Mouse (Mus musculus): ENCODE measurements around the gene Rpl23. TPM values are rescaled to one million over a fixed set of nuclear protein-coding genes. Genes with fewer than 3 reads are reported as not detected.
A peak's percentile ranks its signal among the peaks of the same experiment; 100 is the strongest.

Rpl23 gene
- polyA plus RNA-seq (2015; fragmentation: Nextera tagmentation; extraction: Ambion mirVana), result 466 and 491 TPM in 2 replicates

DNA sequence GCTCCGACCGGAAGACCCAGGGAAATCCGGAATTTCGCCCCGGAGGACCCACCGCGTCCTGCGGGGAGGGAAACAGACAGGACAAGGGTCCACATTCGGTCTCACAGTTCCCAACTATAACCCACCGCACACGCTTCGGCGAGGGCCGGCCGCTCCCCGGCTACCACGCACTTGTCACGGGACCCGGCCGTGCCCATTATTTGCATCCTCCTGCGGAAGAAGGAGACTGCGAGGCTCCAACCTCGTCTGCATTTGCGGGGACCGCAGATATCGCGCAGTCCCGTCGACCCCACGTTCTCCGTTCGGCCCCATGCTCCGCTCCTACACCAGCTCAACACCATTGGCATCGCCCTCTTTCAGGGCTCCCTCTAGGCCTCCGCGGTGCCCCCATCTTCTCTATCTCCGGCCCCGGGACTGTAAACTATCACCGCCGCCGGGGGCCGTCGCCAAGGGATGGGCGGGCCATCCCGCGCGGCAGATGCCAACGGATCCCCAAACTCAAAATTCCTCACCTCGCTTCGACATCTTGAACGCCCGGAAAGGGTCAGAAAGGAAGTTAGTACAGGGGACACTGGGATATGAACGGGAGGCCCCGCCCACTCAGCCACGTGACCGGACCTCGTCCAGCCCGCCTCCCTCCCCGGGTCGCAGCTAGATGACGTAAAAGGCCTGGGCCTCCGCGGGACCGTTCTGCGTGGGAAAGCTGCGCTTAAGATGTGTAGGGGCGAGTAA lies at the start of gene Rpl23:
Gene Rpl23, minus strand, starts transcription at position 606 of the 732 bp plus-strand sequence.
- H3K9me3 ChIP-seq (ENCODE audit: control insufficient read depth, low read length), result no peaks in the 10 kb centered on the region
- ATAC-seq, result peak; percentile 93

GRCm38 (mm10) chr11:97832001-97832400 lies 49.8 kb upstream of the Rpl23 start:
- H3K27ac ChIP-seq (ENCODE audit: low read length), result no peak overlapping the region
- no peaks in the 10 kb centered on the region for H3K9me3 ChIP-seq (ENCODE audit: control insufficient read depth, low read length)
- H3K4me3 ChIP-seq (ENCODE audit: low read length), result no peak overlapping the region
- WGBS, result 74% methylated on average over 11 of the region's 11 CpGs
- no peaks in the 10 kb centered on the region for H3K27me3 ChIP-seq (replicated peaks; ENCODE audit: control insufficient read depth, insufficient read depth, low read length)
- H3K36me3 ChIP-seq (ENCODE audit: control insufficient read depth, insufficient read depth, low read length), result peaks cover 26% of the 10 kb centered on the region
- H3K4me1 ChIP-seq (ENCODE audit: control insufficient read depth, insufficient read depth, low read length), result peaks cover 3% of the 10 kb centered on the region; the same call in 1 of the 2 replicates
- no peak overlapping the region for H3K4me2 ChIP-seq (ENCODE audit: low read depth, low read length)
- no peak overlapping the region for H3K9ac ChIP-seq (ENCODE audit: low read depth, low read length)
- no peak for ATAC-seq

More for the DNA sequence above, at the start of gene Rpl23:
- Histone ChIP-seq H3K36me3 (ENCODE audit: control insufficient read depth, insufficient read depth, low read length) (peaks cover 20% of the 10 kb centered on the region; the same call in 1 of the 2 replicates), H3K4me2 (ENCODE audit: low read depth, low read length) (peak within 1 kb of the TSS; percentile 68), H3K4me3 (ENCODE audit: low read length) (peak within 1 kb of the TSS; percentile 82), H3K4me1 (ENCODE audit: control insufficient read depth, insufficient read depth, low read length) (peaks cover 11% of the 10 kb centered on the region), H3K9ac (ENCODE audit: low read depth, low read length) (peak within 1 kb of the TSS; percentile 97), H3K27ac (ENCODE audit: low read length) (peak within 1 kb of the TSS; percentile 93), H3K27me3 (replicated peaks; ENCODE audit: control insufficient read depth, insufficient read depth, low read length) (no peaks in the 10 kb centered on the region)
- WGBS, result under 1% methylated on average over 67 of the region's 67 CpGs

- no peak overlapping the region for H3K9ac ChIP-seq (ENCODE audit: low read depth, low read length)
- H3K4me1 ChIP-seq (ENCODE audit: control insufficient read depth, insufficient read depth, low read length), result peaks cover 12% of the 10 kb centered on the region
- no peak overlapping the region for H3K4me3 ChIP-seq (ENCODE audit: low read length)
- peak overlapping the region; percentile 8; the same call in 1 of the 2 replicates for H3K27ac ChIP-seq (ENCODE audit: low read length)
- peaks cover 24% of the 10 kb centered on the region for H3K36me3 ChIP-seq (ENCODE audit: control insufficient read depth, insufficient read depth, low read length)
- H3K27me3 ChIP-seq (replicated peaks; ENCODE audit: control insufficient read depth, insufficient read depth, low read length), result no peaks in the 10 kb centered on the region
- WGBS, result 74% methylated on average over 6 of the region's 6 CpGs
- ATAC-seq, result no peak
- no peak overlapping the region for H3K4me2 ChIP-seq (ENCODE audit: low read depth, low read length)
- H3K9me3 ChIP-seq (ENCODE audit: control insufficient read depth, low read length), result no peaks in the 10 kb centered on the region
These were observed 48.3 kb upstream of the Rpl23 start for GRCm38 (mm10) chr11:97830501-97830900.

DNA sequence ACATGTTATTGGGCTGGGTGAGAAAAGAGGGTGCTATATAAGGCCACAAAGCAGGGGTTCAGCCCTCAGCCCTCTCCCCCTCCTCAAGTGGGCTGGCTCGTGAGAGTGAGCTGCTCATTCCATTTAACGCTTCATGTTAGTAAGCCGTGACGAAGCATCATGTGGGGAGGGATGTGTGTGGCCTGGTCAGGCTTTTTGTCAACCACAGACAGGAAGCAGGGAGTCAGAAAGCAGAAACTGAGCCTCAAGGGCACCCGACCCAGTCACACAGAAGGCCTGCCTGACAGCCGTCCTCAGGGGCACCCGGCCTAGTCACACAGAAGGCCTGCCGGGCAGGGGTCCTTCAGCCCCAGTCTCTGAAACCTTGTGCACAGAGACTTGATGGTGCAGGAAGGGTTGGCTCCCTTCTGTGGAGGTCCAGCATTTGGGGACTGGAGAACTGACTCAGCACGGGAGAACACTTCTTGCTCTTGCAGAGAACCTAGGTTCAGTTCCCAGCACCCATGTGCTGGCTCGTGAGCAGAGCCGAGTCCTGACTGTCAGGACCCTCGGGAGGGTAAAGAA lies 47.8 kb upstream of the Rpl23 start:
- no peak overlapping the region for H3K9ac ChIP-seq (ENCODE audit: low read depth, low read length)
- WGBS, result 77% methylated on average over 12 of the region's 12 CpGs
- peak overlapping the region; percentile 8; the same call in 1 of the 2 replicates for H3K27ac ChIP-seq (ENCODE audit: low read length)
- no peak overlapping the region for H3K4me2 ChIP-seq (ENCODE audit: low read depth, low read length)
- ATAC-seq, result no peak
- no peak overlapping the region for H3K4me3 ChIP-seq (ENCODE audit: low read length)
- H3K4me1 ChIP-seq (ENCODE audit: control insufficient read depth, insufficient read depth, low read length), result peaks cover 17% of the 10 kb centered on the region
- no peaks in the 10 kb centered on the region for H3K9me3 ChIP-seq (ENCODE audit: control insufficient read depth, low read length)
- peaks cover 29% of the 10 kb centered on the region for H3K36me3 ChIP-seq (ENCODE audit: control insufficient read depth, insufficient read depth, low read length)
- no peaks in the 10 kb centered on the region for H3K27me3 ChIP-seq (replicated peaks; ENCODE audit: control insufficient read depth, insufficient read depth, low read length)

GRCm38 (mm10) chr11:97829365-97829764 lies 47.1 kb upstream of the Rpl23 start:
- ATAC-seq, result no peak
- Histone ChIP-seq H3K9ac (ENCODE audit: low read depth, low read length) (no peak overlapping the region), H3K36me3 (ENCODE audit: control insufficient read depth, insufficient read depth, low read length) (peaks cover 24% of the 10 kb centered on the region), H3K4me2 (ENCODE audit: low read depth, low read length) (no peak overlapping the region), H3K4me1 (ENCODE audit: control insufficient read depth, insufficient read depth, low read length) (peaks cover 22% of the 10 kb centered on the region), H3K27ac (ENCODE audit: low read length) (no peak overlapping the region), H3K9me3 (ENCODE audit: control insufficient read depth, low read length) (no peaks in the 10 kb centered on the region), H3K27me3 (replicated peaks; ENCODE audit: control insufficient read depth, insufficient read depth, low read length) (no peaks in the 10 kb centered on the region), H3K4me3 (ENCODE audit: low read length) (no peak overlapping the region)
- WGBS, result 89% methylated on average over 7 of the region's 7 CpGs

DNA sequence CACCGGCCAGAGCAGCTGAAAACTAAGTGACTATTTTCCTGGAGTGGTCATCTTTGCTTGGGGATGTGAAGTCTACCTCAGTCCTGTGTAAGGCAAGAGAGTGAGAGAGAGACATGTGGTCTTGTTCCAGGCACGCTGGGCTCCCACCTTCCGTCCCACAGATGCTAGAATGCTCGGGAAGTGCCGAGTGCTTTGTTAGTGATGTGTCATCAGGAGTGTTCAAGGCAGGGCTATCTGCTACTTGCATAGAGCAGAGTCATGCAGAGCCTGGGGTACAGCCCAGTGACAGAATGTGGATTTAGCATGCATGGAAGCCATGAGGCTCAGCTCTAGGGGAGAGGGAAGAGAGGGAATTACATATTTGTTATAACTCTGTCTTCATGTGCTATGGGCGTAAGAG lies 45.4 kb upstream of the Rpl23 start:
- Histone ChIP-seq H3K36me3 (ENCODE audit: control insufficient read depth, insufficient read depth, low read length) (peaks cover 22% of the 10 kb centered on the region), H3K9ac (ENCODE audit: low read depth, low read length) (no peak overlapping the region), H3K4me3 (ENCODE audit: low read length) (no peak overlapping the region), H3K4me2 (ENCODE audit: low read depth, low read length) (no peak overlapping the region), H3K27ac (ENCODE audit: low read length) (no peak overlapping the region), H3K4me1 (ENCODE audit: control insufficient read depth, insufficient read depth, low read length) (peaks cover 22% of the 10 kb centered on the region), H3K9me3 (ENCODE audit: control insufficient read depth, low read length) (no peaks in the 10 kb centered on the region), H3K27me3 (replicated peaks; ENCODE audit: control insufficient read depth, insufficient read depth, low read length) (no peaks in the 10 kb centered on the region)
- 85% methylated on average over 6 of the region's 6 CpGs for WGBS
- no peak for ATAC-seq

GRCm38 (mm10) chr11:97826414-97826813 lies 44.2 kb upstream of the Rpl23 start:
- no peak overlapping the region for H3K9ac ChIP-seq (ENCODE audit: low read depth, low read length)
- H3K27me3 ChIP-seq (replicated peaks; ENCODE audit: control insufficient read depth, insufficient read depth, low read length), result no peaks in the 10 kb centered on the region
- H3K36me3 ChIP-seq (ENCODE audit: control insufficient read depth, insufficient read depth, low read length), result peaks cover 17% of the 10 kb centered on the region
- peak overlapping the region; percentile 64 for H3K27ac ChIP-seq (ENCODE audit: low read length)
- H3K4me2 ChIP-seq (ENCODE audit: low read depth, low read length), result no peak overlapping the region; the same call in 1 of the 2 replicates
- 55% methylated on average over 7 of the region's 7 CpGs for WGBS
- H3K4me1 ChIP-seq (ENCODE audit: control insufficient read depth, insufficient read depth, low read length), result peaks cover 24% of the 10 kb centered on the region
- ATAC-seq, result peak; percentile 62
- H3K4me3 ChIP-seq (ENCODE audit: low read length), result no peak overlapping the region
- H3K9me3 ChIP-seq (ENCODE audit: control insufficient read depth, low read length), result no peaks in the 10 kb centered on the region

DNA sequence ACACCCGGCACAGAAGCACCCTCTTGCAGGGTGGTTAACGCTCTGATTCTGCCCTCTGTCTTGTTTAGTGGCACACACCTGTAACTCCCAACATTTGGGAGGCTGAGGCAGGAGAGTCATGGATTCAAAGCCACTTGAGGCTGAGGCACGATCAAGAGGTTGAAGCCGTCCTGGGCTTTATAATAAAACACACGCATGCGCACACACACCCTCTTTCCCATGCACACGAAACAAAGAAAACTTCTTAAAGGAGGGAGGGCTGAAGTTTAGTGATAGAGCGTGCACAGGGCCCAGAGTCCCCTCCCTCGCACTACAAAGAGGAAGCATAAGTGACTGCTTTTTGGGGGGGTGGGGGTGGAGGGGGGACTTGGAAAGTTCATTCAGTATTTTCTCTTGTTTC lies 43.7 kb upstream of the Rpl23 start:
- Histone ChIP-seq H3K27ac (ENCODE audit: low read length) (peak overlapping the region; percentile 64), H3K36me3 (ENCODE audit: control insufficient read depth, insufficient read depth, low read length) (peaks cover 17% of the 10 kb centered on the region), H3K27me3 (replicated peaks; ENCODE audit: control insufficient read depth, insufficient read depth, low read length) (no peaks in the 10 kb centered on the region), H3K4me3 (ENCODE audit: low read length) (no peak overlapping the region), H3K4me1 (ENCODE audit: control insufficient read depth, insufficient read depth, low read length) (peaks cover 27% of the 10 kb centered on the region), H3K9me3 (ENCODE audit: control insufficient read depth, low read length) (no peaks in the 10 kb centered on the region), H3K4me2 (ENCODE audit: low read depth, low read length) (no peak overlapping the region; the same call in 1 of the 2 replicates), H3K9ac (ENCODE audit: low read depth, low read length) (no peak overlapping the region)
- 70% methylated on average over 9 of the region's 9 CpGs for WGBS
- ATAC-seq, result no peak

GRCm38 (mm10) chr11:97825295-97825694 lies 43.1 kb upstream of the Rpl23 start:
- peaks cover 17% of the 10 kb centered on the region for H3K36me3 ChIP-seq (ENCODE audit: control insufficient read depth, insufficient read depth, low read length)
- H3K4me3 ChIP-seq (ENCODE audit: low read length), result no peak overlapping the region
- no peak overlapping the region for H3K27ac ChIP-seq (ENCODE audit: low read length)
- H3K9me3 ChIP-seq (ENCODE audit: control insufficient read depth, low read length), result no peaks in the 10 kb centered on the region
- 85% methylated on average over 10 of the region's 10 CpGs for WGBS
- peaks cover 33% of the 10 kb centered on the region for H3K4me1 ChIP-seq (ENCODE audit: control insufficient read depth, insufficient read depth, low read length)
- H3K9ac ChIP-seq (ENCODE audit: low read depth, low read length), result no peak overlapping the region; the same call in 1 of the 2 replicates
- ATAC-seq, result no peak
- no peak overlapping the region for H3K4me2 ChIP-seq (ENCODE audit: low read depth, low read length)
- H3K27me3 ChIP-seq (replicated peaks; ENCODE audit: control insufficient read depth, insufficient read depth, low read length), result no peaks in the 10 kb centered on the region
